Mouse (Mus musculus): ENCODE data around the gene Il27ra.

GRCm38 (mm10) chr8:83980845-83981244 is 61.5 kb downstream of the Il27ra start:
- TF ChIP-seq POLR2A (IDR thresholded peaks at IDR 0.05; ENCODE audit: extremely low read depth, insufficient read depth, low read length): no peak
- no peak for TF ChIP-seq CTCF (IDR thresholded peaks at IDR 0.05; ENCODE audit: extremely low read depth, insufficient read depth, low read length)
